Mouse (Mus musculus) gastrocnemius, adult 2 months (tissue): ENCODE results near the gene Hmga2. TPM values are rescaled to one million over a fixed set of nuclear protein-coding genes. Genes with fewer than 3 reads are reported as not detected.

Experiments used
- DNase-seq: peaks from one replicate; pipeline ENCODE4 v3.0.0; 2022
- H3K27ac ChIP-seq: fragments of 200-600 bp; 2 replicates; pipeline ENCODE4 v1.8.1; 2022; ENCODE audit warnings: mild to moderate bottlenecking
- H3K4me3 ChIP-seq: fragments of 200-600 bp; 2 replicates; pipeline ENCODE4 v1.8.1; 2022; ENCODE audit warnings: mild to moderate bottlenecking, moderate library complexity
- CTCF ChIP-seq: fragments of 200-600 bp; IDR thresholded peaks from 2 replicates; pipeline ENCODE4 v1.8.1; 2022; ENCODE audit warnings: antibody characterized with exemption, mild to moderate bottlenecking, moderate library complexity
- intact Hi-C: fragments of 180-260 bp; cut with DNase I; formaldehyde crosslinking; loops from one replicate; pipeline ENCODE4 v1.15.1; 2025
- total RNA-seq, 2 experiments: library from RNA; stranded (reverse); gene quantifications; 2 replicates each; pipeline ENCODE4 v1.2.3; 2021

Hmga2 gene
- total RNA-seq, 2 experiments from 2014 or later: 0.10 TPM; not detected in 1

- intact Hi-C loops: no loop called here
- Histone ChIP-seq H3K4me3 (no peak overlapping the region), H3K27ac (no peak overlapping the region)
- TF ChIP-seq CTCF: no peak
- no peak for DNase-seq
These were observed 17.4 kb downstream of the Hmga2 start for GRCm38 (mm10) chr10:120458866-120459265.

GRCm38 (mm10) chr10:120449661-120450284 is 26.5 kb downstream of the Hmga2 start:
- no peak for DNase-seq
- intact Hi-C loops: no loop called here
- no peak overlapping the region for H3K27ac ChIP-seq
- peak overlapping the region; percentile 50 for H3K4me3 ChIP-seq
- TF ChIP-seq CTCF: no peak

- Histone ChIP-seq H3K27ac (no peak overlapping the region), H3K4me3 (no peak overlapping the region)
- TF ChIP-seq CTCF: no peak
- intact Hi-C loops: no loop called here
- DNase-seq: no peak
These were observed 29.5 kb downstream of the Hmga2 start for GRCm38 (mm10) chr10:120446799-120447198.

- no peak for TF ChIP-seq CTCF
- DNase-seq: no peak
- Histone ChIP-seq H3K4me3 (no peak overlapping the region), H3K27ac (no peak overlapping the region)
- intact Hi-C loops: no loop called here
These were observed 30.1 kb downstream of the Hmga2 start for GRCm38 (mm10) chr10:120446206-120446605.

- no peak for TF ChIP-seq CTCF
- no peak for DNase-seq
- no peak overlapping the region for H3K4me3 ChIP-seq
- intact Hi-C loops: no loop called here
- H3K27ac ChIP-seq: no peak overlapping the region
These were observed 31.7 kb downstream of the Hmga2 start for GRCm38 (mm10) chr10:120444463-120445070.

- TF ChIP-seq CTCF: no peak
- Histone ChIP-seq H3K27ac (no peak overlapping the region), H3K4me3 (no peak overlapping the region)
- DNase-seq: no peak
- intact Hi-C loops: no loop called here
These were observed 32.4 kb downstream of the Hmga2 start for GRCm38 (mm10) chr10:120443757-120444311.

GRCm38 (mm10) chr10:120441254-120441653 is 35.0 kb downstream of the Hmga2 start:
- intact Hi-C loops: no loop called here
- no peak for DNase-seq
- Histone ChIP-seq H3K27ac (no peak overlapping the region), H3K4me3 (no peak overlapping the region)
- no peak for TF ChIP-seq CTCF

GRCm38 (mm10) chr10:120434433-120434832 is 41.8 kb downstream of the Hmga2 start:
- no peak for DNase-seq
- intact Hi-C loops: no loop called here
- Histone ChIP-seq H3K27ac (no peak overlapping the region), H3K4me3 (no peak overlapping the region)
- TF ChIP-seq CTCF: no peak

GRCm38 (mm10) chr10:120433463-120433815 is 42.8 kb downstream of the Hmga2 start:
- H3K4me3 ChIP-seq: no peak overlapping the region
- H3K27ac ChIP-seq: no peak overlapping the region
- DNase-seq: no peak
- intact Hi-C loops: no loop called here
- no peak for TF ChIP-seq CTCF

- Histone ChIP-seq H3K4me3 (no peak overlapping the region), H3K27ac (no peak overlapping the region)
- intact Hi-C loops: no loop called here
- no peak for DNase-seq
- no peak for TF ChIP-seq CTCF
These were observed 43.4 kb downstream of the Hmga2 start for GRCm38 (mm10) chr10:120432731-120433462.

GRCm38 (mm10) chr10:120432081-120432480 is 44.2 kb downstream of the Hmga2 start:
- no peak for TF ChIP-seq CTCF
- intact Hi-C loops: no loop called here
- no peak for DNase-seq
- Histone ChIP-seq H3K27ac (no peak overlapping the region), H3K4me3 (no peak overlapping the region)

GRCm38 (mm10) chr10:120431435-120431834 is 44.8 kb downstream of the Hmga2 start:
- Histone ChIP-seq H3K4me3 (no peak overlapping the region), H3K27ac (no peak overlapping the region)
- TF ChIP-seq CTCF: peak; percentile 27; the same call in 1 of the 2 replicates
- DNase-seq: no peak
- intact Hi-C loops: no loop called here

GRCm38 (mm10) chr10:120430422-120430821 is 45.8 kb downstream of the Hmga2 start:
- no peak for TF ChIP-seq CTCF

More at GRCm38 (mm10) chr10:120430422-120430821, 45.8 kb downstream of the Hmga2 start:
- no peak for DNase-seq
- no peak overlapping the region for H3K27ac ChIP-seq
- H3K4me3 ChIP-seq: no peak overlapping the region
- intact Hi-C loops: no loop called here
